Mouse (Mus musculus) C2C12 (cell line): ENCODE measurements around the gene Zfp143.
"Not testable (repeated sequence)": the region's sequence is repeated elsewhere in the genome, so short reads cannot be mapped to it uniquely, and the experiment has no call there.

ENCODE experiments used
- CTCF ChIP-seq: IDR thresholded peaks from one replicate; pipeline ENCODE4 v1.5.1; 2011; ENCODE audit not compliant: control insufficient read depth, insufficient read depth, insufficient read length
- MAX ChIP-seq: IDR thresholded peaks from one replicate; pipeline ENCODE4 v1.6.1; 2011; ENCODE audit warnings: mild to moderate bottlenecking, control low read depth
- MYOG ChIP-seq: IDR thresholded peaks from one replicate; pipeline ENCODE4 v1.6.1; 2011; ENCODE audit not compliant: control insufficient read depth, insufficient read length; ENCODE audit errors: extremely low read depth
- USF1 ChIP-seq: IDR thresholded peaks from one replicate; pipeline ENCODE4 v1.6.1; 2011; ENCODE audit warnings: low read depth, mild to moderate bottlenecking, control low read depth, moderate library complexity

- not testable (repeated sequence) for TF ChIP-seq CTCF, USF1, MAX, MYOG
These were observed 47.5 kb downstream of the Zfp143 start for GRCm38 (mm10) chr7:110108524-110108923.
